Mouse (Mus musculus): ENCODE results near the gene Mfsd12. TPM values are rescaled to one million over a fixed set of nuclear protein-coding genes. Genes with fewer than 3 reads are reported as not detected.

The Mfsd12 gene
- total RNA-seq, 4 experiments from 2014 or later, result 40.7 to 46.7 (median 43.6) TPM

DNA sequence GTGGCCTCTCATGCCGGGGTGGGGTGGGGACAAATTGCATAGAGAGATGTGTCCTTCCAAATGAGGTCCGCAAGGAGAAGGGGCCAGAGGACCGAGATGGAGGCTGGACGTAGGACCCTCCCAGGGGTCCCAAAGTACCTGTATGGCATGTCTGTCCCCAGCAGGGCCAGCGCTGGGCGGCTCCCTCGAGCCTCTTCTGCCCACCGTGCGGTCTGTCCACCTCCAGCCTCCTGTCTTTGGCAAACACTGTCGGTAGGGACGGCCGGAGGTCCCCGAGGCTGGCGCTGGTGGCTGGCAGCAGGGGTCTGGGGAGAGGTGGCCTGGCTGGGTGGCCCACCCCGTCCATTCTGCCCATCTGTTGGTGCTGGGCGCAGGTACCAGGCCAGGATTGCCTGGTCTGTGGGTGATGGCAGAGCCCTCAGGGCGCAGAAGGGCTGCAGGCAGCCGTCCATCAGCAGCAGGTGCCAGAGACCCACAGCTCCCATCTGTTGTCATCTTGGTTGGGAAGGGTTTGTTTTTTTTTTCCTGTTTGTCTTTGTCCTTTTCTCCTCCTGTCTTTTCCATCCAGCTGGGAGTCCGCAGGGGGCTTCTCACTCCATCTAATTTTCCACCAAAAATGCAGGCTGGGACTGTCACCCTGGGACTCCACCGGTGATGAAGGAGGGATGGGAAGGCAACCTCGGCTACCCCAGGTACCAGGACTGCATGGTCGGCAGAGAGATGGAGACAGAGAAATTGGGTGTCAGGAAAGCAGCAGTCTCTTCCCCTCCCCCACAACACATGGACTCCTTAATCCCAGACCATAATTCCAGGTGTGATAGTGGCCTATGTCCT, 43.3 kb downstream of the Mfsd12 start:
- DNase-seq (ENCODE audit: low spot score in 2 of 2), result no peak

DNA sequence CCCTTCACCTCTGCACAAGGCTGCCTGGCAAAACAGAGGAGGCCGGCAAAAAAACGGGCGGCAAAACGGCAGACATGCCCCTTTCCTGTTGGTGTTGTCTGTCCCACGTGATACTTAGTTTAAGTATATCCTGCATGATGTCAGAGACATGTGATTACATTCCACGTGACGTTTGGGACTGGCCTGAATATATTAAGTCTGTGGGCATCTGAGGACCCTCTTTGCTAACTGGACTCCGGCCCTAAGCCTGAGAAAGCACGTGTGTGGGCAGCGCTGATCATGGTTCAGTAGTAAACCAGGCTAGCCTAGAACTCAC, 43.9 kb downstream of the Mfsd12 start:
- no peak for DNase-seq (ENCODE audit: low spot score in 2 of 2)

GRCm38 (mm10) chr10:81401521-81402226, 44.4 kb downstream of the Mfsd12 start:
- DNase-seq (ENCODE audit: low spot score in 2 of 2), result no peak

- no peak for DNase-seq (ENCODE audit: low spot score in 2 of 2)
Observed at GRCm38 (mm10) chr10:81402227-81402765, 45.0 kb downstream of the Mfsd12 start.

GRCm38 (mm10) chr10:81403511-81403910, 46.2 kb downstream of the Mfsd12 start:
- no peak for DNase-seq (ENCODE audit: low spot score in 2 of 2)

GRCm38 (mm10) chr10:81404082-81404481, 46.8 kb downstream of the Mfsd12 start:
- DNase-seq (ENCODE audit: low spot score in 2 of 2), result no peak

DNA sequence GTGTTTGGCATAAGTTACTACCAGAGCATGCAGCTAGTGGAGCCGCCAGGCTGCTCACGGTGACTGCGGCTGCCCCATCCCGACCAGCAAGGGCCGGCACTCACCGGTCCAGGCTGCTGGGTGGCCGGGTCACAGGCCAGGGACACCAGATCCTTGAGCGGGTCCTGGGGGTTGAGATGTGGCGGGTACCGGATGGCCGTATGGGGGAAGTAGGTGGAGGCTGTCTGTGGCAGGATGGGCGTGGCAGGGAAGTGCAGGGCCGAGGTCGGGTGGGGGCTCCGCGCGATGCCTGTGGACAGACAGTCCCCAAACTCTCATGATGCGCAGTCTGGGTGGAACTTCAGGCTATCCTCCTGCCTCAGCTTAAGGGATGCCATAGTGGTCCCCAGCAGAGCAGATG, 47.4 kb downstream of the Mfsd12 start:
- no peak for DNase-seq (ENCODE audit: low spot score in 2 of 2)

- DNase-seq (ENCODE audit: low spot score in 2 of 2), result no peak
Observed at GRCm38 (mm10) chr10:81405588-81406201, 48.4 kb downstream of the Mfsd12 start.

- DNase-seq (ENCODE audit: low spot score in 2 of 2), result no peak
Observed at GRCm38 (mm10) chr10:81406504-81407440, 49.5 kb downstream of the Mfsd12 start.

- DNase-seq (ENCODE audit: low spot score in 2 of 2), result peak in 1 of 2 experiments; percentile 65
Observed at GRCm38 (mm10) chr10:81407539-81408423, 50.5 kb downstream of the Mfsd12 start.

DNA sequence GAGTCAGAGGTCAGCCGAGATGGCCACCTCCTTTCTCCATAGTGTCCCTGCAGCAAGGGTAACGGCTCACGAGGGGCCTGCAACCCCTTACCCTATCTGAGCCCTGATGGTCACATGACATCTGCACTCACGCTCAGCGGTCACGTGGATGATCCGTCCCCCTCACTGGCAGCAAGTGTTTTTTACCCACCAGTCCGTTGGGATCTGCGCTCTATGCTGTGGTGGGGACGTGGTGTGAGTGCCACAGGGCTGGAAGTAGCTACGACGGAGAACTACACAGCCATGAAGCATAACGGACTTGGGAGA, 51.1 kb downstream of the Mfsd12 start:
- no peak for DNase-seq (ENCODE audit: low spot score in 2 of 2)

DNA sequence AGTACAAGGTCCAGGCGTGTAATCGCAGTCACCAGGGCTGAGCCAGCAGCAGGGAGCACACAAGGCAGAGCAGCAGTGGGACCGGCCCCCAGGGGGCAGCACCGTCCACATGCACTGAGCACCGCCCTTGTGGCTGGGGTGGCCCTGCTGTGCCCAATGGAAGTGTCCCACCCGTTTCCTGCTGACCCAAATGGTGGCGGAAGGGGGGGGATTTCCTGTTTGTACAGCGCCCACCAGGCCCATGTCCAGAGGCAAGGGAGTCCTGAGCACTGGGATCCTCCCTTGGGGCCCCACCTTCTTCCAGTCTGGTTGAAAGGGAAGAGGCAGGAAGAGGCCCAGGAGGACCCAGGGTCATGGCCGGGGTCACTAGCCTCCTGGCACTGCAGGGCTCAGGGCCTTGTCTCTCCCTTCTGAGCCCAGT, 51.6 kb downstream of the Mfsd12 start:
- no peak for DNase-seq (ENCODE audit: low spot score in 2 of 2)

DNA sequence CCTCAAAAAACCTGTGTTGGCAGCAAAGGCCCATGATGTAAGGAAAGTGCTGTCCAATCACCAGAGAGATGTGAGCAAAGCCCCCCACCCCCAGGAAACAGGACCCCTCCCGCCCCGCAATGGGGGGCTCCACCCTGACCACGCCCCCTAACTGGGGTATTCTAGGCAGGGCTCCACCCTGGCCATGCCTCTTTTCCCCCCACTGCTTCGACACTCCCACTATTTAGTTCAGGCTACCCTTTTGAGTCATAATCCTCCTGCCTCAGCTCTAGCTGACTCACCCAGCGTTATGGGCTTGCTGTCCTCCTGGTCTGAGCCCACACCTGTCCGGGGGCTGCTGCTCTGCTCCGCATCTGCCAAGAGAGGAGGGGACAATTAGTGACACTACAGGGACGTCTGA, 52.0 kb downstream of the Mfsd12 start:
- no peak for DNase-seq (ENCODE audit: low spot score in 2 of 2)

DNA sequence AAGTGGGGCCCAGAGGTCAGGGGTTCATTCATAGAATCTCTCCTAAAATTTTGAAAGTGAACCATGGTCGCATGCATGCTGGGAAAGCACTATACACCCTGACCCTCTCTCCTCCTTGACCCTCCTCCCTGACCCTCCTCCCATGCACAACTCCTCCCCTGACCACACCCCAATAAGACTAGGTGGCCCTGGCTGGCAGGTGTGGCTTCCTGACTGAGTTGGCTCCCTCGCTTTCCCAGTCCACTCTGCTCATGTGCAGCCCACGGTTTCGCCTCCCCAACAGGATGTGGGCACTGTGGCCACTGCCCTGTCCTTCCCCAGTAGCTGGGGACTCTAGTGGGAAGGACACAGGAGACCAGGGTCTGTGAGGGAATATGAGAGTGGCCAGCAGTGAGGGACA, 53.1 kb downstream of the Mfsd12 start:
- no peak for DNase-seq (ENCODE audit: low spot score in 2 of 2)

GRCm38 (mm10) chr10:81410981-81411380, 53.7 kb downstream of the Mfsd12 start:
- no peak for DNase-seq (ENCODE audit: low spot score in 2 of 2)

DNA sequence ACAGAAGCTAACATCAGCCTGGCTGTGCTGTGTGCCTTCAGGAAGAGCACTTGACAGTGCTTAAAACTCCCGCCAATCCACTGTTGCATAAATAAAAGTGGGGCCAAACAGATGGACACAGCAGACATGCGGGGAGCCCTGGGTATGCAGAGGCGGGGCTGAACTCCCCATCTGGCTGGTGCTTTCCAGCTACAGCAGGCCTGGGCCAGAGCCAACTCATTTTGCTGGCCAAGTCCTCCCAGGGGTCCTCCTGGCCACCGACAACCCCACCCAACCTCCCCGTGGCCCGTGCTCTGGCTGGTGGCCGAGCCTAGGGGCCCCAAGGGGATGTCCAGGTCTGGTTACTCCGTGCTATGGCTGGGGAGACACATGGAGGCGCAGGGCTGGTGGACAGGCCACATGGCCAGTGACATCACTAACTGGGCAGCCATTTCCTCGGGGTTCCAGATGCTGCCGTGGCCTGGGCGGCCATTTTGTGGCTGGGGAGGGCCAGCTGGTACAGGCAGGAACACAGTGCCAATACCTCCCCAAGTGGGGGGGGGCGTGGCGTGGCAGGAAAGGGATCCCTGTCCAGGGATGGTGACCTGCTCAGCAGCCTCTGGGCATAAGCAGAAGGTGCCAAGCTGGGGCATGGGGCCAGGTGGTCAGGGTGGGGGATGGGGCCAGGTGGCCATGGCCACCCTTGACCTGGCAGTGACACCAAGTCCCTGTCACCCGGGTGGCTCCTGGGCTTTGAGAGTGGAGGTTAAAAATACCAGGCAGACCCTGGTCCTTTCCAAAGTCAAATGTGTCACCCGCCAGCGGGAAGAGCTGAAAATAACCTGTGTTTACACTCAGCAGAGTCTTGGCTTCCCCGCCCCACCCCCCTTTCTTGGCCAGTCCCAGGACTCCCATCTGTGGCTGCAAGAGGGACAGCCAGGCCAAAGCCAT, 54.4 kb downstream of the Mfsd12 start:
- peak; percentile 75 to 80 for DNase-seq (ENCODE audit: low spot score in 2 of 2)

DNA sequence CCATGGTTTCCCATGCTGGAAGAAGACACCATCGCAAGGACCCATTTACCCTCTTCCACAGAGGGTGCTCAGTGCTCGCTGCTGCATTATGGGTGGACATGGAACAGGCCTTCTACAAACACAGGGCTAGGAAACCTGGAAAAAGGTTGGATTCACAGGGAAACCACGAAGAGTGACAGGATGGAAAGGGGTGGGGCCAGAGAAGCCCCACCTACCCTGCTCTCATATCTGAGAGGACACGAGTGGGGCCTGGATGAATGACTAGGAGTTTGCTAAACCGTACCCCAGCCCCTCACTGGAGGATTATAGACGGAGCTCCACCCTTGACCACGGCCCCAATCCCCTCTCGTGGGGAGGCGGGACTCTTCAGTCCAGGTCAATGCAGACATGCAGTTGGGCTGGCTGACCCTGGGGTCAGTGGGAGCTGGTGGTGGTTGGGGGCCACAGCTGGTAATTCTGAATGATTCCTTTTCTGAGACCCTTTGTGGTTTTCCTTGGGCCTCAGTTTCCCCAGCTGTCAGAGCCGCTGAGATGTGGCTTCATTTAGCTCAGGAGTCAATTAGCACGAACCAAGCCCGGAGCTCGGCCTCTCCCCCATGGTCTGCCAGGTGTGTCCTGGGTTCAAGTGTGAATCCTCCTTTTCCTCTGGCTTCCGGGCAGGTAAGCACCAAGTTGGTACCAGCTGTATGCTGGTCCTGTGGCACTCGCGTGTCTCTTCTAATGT, 55.5 kb downstream of the Mfsd12 start:
- DNase-seq (ENCODE audit: low spot score in 2 of 2), result no peak
